Mouse (Mus musculus) G1E (cell line): Measurements from ENCODE around the gene Zswim4. TPM values are rescaled to one million over a fixed set of nuclear protein-coding genes. Genes with fewer than 3 reads are reported as not detected.

Experiments used
- ATAC-seq: 2 replicates; pipeline ENCODE4 v1.8.0; 2016; ENCODE audit warnings: mild to moderate bottlenecking; ENCODE audit not compliant: insufficient number of reproducible peaks, poor library complexity, low FRiP score, severe bottlenecking; ENCODE audit errors: extremely low read depth
- DNase-seq: peaks from one replicate; pipeline ENCODE4 v3.0.0; 2012; ENCODE audit warnings: low spot score
- H3K27me3 ChIP-seq: 2 replicates; pipeline ENCODE4 v1.6.1; 2012; ENCODE audit warnings: mild to moderate bottlenecking, low read length, inconsistent platforms; ENCODE audit not compliant: insufficient read depth
- H3K36me3 ChIP-seq: replicated peaks from 2 replicates; pipeline ENCODE3; 2012; ENCODE audit warnings: mild to moderate bottlenecking, inconsistent platforms
- H3K4me1 ChIP-seq: 2 replicates; pipeline ENCODE4 v1.6.1; 2012; ENCODE audit warnings: low read depth, low read length, inconsistent platforms, mixed read lengths; ENCODE audit not compliant: insufficient read depth
- H3K4me3 ChIP-seq: 2 replicates; pipeline ENCODE4 v1.5.1; 2012; ENCODE audit warnings: low read depth, mild to moderate bottlenecking, inconsistent platforms, low read length, moderate library complexity, mixed read lengths
- H3K9me3 ChIP-seq: replicated peaks from 2 replicates; pipeline ENCODE4 v1.6.1; 2012; ENCODE audit warnings: inconsistent platforms
- CTCF ChIP-seq: IDR thresholded peaks from 2 replicates; pipeline ENCODE4 v1.5.1; 2012; ENCODE audit warnings: low read depth, low read length, inconsistent platforms, mixed read lengths
- GATA1 ChIP-seq: IDR thresholded peaks from 2 replicates; pipeline ENCODE4 v1.6.1; 2012; ENCODE audit warnings: borderline replicate concordance, low read length, inconsistent platforms, mixed read lengths
- GATA2 ChIP-seq: IDR thresholded peaks from 2 replicates; pipeline ENCODE4 v1.6.1; 2012; ENCODE audit warnings: low read depth, low read length, inconsistent platforms, borderline replicate concordance
- POLR2AphosphoS5 ChIP-seq: IDR thresholded peaks from 2 replicates; pipeline ENCODE4 v1.6.1; 2012; ENCODE audit warnings: low read depth, low read length, inconsistent platforms; ENCODE audit not compliant: insufficient replicate concordance
- TAL1 ChIP-seq: conservative IDR thresholded peaks from 2 replicates; pipeline ENCODE4 v1.6.1; 2012; ENCODE audit warnings: low read depth, low read length, inconsistent platforms, mixed read lengths
- polyA plus RNA-seq: library from polyadenylated mRNA; stranded (reverse); fragments of >175 nt; gene quantifications from 2 replicates; pipeline ENCODE4 v1.2.3, GENCODE M21; 2012
- total RNA-seq, 2 experiments: library from RNA; stranded (forward) in 1 of 2; stranded (reverse) in 1 of 2; fragments of 200-1000 nt in 1 of 2; fragments of >200 nt in 1 of 2; fragmentation: Nextera tagmentation in 1 of 2; gene quantifications; 2 replicates each; pipeline ENCODE4 v1.2.3; 2014 to 2017

The Zswim4 gene
- total and polyA plus RNA-seq, 3 experiments, result 5.7 to 19.0 (median 8.5) TPM

- Histone ChIP-seq H3K9me3 (no peaks in the 10 kb centered on the region), H3K36me3 (no peaks in the 10 kb centered on the region), H3K4me3 (no peak overlapping the region), H3K27me3 (peaks cover 41% of the 10 kb centered on the region), H3K4me1 (peaks cover 23% of the 10 kb centered on the region)
- ATAC-seq (no peak), DNase-seq (no peak)
- TF ChIP-seq GATA2, result no peak
- TF ChIP-seq GATA1, result no peak
Observed at GRCm38 (mm10) chr8:84182833-84183232, 54.0 kb downstream of the Zswim4 start.

- ATAC-seq, result no peak
- peak overlapping the region; percentile 41; the same call in 1 of the 2 replicates for H3K4me3 ChIP-seq
- H3K9me3 ChIP-seq, result no peaks in the 10 kb centered on the region
- H3K27me3 ChIP-seq, result peaks cover 48% of the 10 kb centered on the region
- TF ChIP-seq GATA2 (no peak), CTCF (no peak), TAL1 (no peak), POLR2AphosphoS5 (no peak), GATA1 (no peak)
- DNase-seq, result no peak
- no peaks in the 10 kb centered on the region for H3K36me3 ChIP-seq
- H3K4me1 ChIP-seq, result peaks cover 10% of the 10 kb centered on the region
Observed at GRCm38 (mm10) chr8:84180530-84181190, 56.2 kb downstream of the Zswim4 start.

GRCm38 (mm10) chr8:84179946-84180345 lies 56.9 kb downstream of the Zswim4 start:
- no peak overlapping the region for H3K4me3 ChIP-seq
- no peaks in the 10 kb centered on the region for H3K9me3 ChIP-seq
- TF ChIP-seq POLR2AphosphoS5 (no peak), CTCF (no peak), GATA1 (no peak), TAL1 (no peak), GATA2 (no peak)
- no peak for DNase-seq
- no peak for ATAC-seq
- H3K27me3 ChIP-seq, result peaks cover 44% of the 10 kb centered on the region
- no peaks in the 10 kb centered on the region for H3K36me3 ChIP-seq
- H3K4me1 ChIP-seq, result peaks cover 10% of the 10 kb centered on the region

- peaks cover 10% of the 10 kb centered on the region for H3K4me1 ChIP-seq
- no peak for ATAC-seq
Observed at GRCm38 (mm10) chr8:84178592-84178991, 58.3 kb downstream of the Zswim4 start.

GRCm38 (mm10) chr8:84177405-84177804 lies 59.5 kb downstream of the Zswim4 start:
- no peak for TF ChIP-seq GATA1
- DNase-seq (no peak), ATAC-seq (no peak)
- no peaks in the 10 kb centered on the region for H3K9me3 ChIP-seq
- no peak overlapping the region for H3K4me3 ChIP-seq
- no peaks in the 10 kb centered on the region for H3K36me3 ChIP-seq
- H3K27me3 ChIP-seq, result peaks cover 44% of the 10 kb centered on the region
- H3K4me1 ChIP-seq, result peaks cover 10% of the 10 kb centered on the region

More at GRCm38 (mm10) chr8:84178592-84178991, 58.3 kb downstream of the Zswim4 start:
- no peak for DNase-seq
- peaks cover 42% of the 10 kb centered on the region for H3K27me3 ChIP-seq
- no peak overlapping the region for H3K4me3 ChIP-seq
- H3K36me3 ChIP-seq, result no peaks in the 10 kb centered on the region
- no peaks in the 10 kb centered on the region for H3K9me3 ChIP-seq
- TF ChIP-seq TAL1, result no peak
- no peak for TF ChIP-seq GATA1
- TF ChIP-seq POLR2AphosphoS5, result no peak
- TF ChIP-seq CTCF, result no peak
- TF ChIP-seq GATA2, result no peak

GRCm38 (mm10) chr8:84176560-84176959 lies 60.3 kb downstream of the Zswim4 start:
- no peak overlapping the region for H3K4me3 ChIP-seq
- no peak for DNase-seq
- H3K27me3 ChIP-seq, result peaks cover 52% of the 10 kb centered on the region
- H3K4me1 ChIP-seq, result peaks cover 10% of the 10 kb centered on the region
- no peak for ATAC-seq
- no peaks in the 10 kb centered on the region for H3K36me3 ChIP-seq
- no peak for TF ChIP-seq TAL1
- no peak for TF ChIP-seq GATA1
- TF ChIP-seq POLR2AphosphoS5, result no peak
- no peak for TF ChIP-seq GATA2
- no peak for TF ChIP-seq CTCF
- no peaks in the 10 kb centered on the region for H3K9me3 ChIP-seq

- Histone ChIP-seq H3K4me1 (no peaks in the 10 kb centered on the region), H3K4me3 (no peak overlapping the region), H3K9me3 (no peaks in the 10 kb centered on the region), H3K36me3 (no peaks in the 10 kb centered on the region), H3K27me3 (peaks cover 43% of the 10 kb centered on the region)
- no peak for DNase-seq
- ATAC-seq, result no peak
- TF ChIP-seq GATA1 (no peak), TAL1 (no peak), GATA2 (no peak), CTCF (no peak), POLR2AphosphoS5 (no peak)
Observed at GRCm38 (mm10) chr8:84173861-84174260, 63.0 kb downstream of the Zswim4 start.
